Mouse (Mus musculus) ovary, postnatal 14 days (tissue): ENCODE measurements around the gene Ppp1r1c.

Experiments
- DNase-seq: peaks from one replicate; pipeline ENCODE4 v3.0.0; 2022; ENCODE audit warnings: low spot score

Gene Ppp1r1c

DNA sequence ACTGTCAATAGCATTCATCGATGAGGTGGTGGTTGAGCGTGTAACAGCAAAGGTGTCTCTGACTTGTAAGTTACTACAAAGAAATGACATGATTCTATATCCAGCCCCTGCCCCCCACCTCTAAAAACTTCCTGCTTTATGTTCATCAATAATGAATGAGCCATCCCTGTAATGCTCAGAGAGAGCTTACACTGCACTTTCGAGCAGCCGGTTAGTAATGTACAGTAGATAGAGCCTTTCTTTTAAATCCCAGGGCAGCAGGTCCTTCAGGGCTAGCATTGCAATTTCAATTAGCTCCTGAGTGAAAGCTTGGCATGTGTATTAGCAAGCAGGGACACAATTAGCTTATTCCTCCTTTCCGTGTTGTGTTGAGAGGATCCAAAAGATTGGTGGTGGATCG is at the start of gene Ppp1r1c:
TSS of gene Ppp1r1c (plus strand) at position 206 of the 400 bp plus-strand sequence.
- no peak for DNase-seq

GRCm38 (mm10) chr2:79660417-79661185 is 47.0 kb upstream of the Ppp1r1c start:
- no peak for DNase-seq

- DNase-seq: no peak
These were observed 46.0 kb upstream of the Ppp1r1c start for GRCm38 (mm10) chr2:79661486-79662104.

- DNase-seq: no peak
These were observed 42.9 kb upstream of the Ppp1r1c start for GRCm38 (mm10) chr2:79664532-79665286.

- DNase-seq: no peak
These were observed 42.1 kb upstream of the Ppp1r1c start for GRCm38 (mm10) chr2:79665492-79665891.

DNA sequence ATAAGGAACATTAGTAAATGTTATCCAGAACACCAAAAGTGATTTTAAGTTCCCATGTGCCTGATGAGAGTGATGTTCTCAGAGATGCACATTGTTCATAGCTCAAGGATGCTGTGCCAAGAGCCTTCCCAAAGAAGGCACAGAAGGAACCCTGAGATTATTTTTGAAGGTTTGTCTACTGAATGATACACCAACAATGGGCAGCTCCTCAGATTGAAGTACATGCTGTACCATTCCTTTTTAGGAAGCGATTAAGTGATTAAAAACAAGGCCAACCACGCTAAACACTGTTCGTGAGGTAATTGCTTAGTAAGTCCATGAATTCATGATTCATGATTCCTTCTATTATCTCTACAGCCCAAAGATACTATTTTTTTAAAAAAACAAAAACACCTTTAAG is 32.3 kb upstream of the Ppp1r1c start:
- no peak for DNase-seq

DNA sequence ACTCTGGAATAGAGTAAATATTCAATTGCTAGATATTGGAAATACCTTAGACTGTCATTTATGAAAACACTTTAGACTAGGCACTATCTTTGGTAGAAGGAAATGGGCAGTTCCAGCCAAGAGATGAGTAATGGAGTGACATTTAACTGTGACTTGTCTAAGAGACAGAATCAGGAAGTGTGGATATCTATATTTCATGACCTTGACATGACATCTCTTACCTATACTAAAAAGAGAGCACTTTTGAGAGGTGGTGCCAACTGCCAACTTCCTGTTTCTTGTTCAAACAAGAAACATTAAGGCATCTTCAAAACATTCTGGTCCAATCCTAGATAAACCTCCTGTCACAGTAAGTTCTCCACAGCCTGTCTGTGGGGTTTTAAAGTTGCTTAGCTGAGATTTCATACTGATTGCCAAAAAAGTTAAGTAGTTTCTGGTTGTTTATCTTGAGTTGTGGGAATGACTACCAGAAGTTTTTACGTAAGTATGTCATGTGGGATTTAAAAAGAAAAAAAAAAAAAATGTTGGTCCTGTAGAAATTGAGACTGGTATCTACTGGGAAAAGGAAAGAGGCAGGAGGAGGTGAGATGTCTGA is 29.8 kb upstream of the Ppp1r1c start:
- no peak for DNase-seq

DNA sequence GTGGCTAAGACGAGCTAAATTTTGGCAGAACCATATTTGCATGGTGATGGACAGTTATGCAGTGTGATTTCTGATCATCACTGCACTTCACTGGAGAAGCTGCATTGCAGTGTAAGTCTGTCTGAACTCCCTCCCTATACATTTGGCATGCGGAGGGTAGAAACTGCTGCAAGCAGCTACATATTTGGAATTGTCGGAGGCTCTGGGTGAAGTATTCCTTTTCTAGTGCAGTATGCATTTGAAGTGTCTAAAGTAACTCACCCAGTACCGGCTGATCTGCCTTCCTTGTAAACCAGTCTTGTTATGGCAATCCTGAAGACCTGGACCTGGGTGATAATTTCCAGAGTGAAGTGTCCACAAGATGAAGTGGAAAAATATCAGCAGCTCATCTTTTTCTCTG is 25.9 kb upstream of the Ppp1r1c start:
- DNase-seq: no peak

DNA sequence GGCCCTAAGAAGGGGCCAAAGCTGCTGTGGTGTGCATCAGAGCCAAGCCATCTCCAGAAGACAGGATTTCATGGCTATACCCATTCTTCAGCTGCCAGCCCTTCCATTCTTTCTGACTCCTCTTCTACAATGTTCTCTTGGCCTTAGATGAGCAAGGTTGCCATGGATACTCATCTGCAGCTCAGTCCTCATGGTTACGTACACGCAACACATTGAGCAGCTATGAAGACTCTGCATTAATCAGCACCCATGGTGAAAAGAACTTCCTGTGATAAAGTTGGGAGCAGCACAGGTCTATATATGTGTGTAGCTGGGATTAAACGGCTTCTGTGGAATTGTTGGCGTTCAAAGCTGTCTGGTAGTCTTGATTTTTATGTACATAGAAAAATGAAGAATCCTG is 24.3 kb upstream of the Ppp1r1c start:
- DNase-seq: no peak

GRCm38 (mm10) chr2:79690838-79691237 is 16.7 kb upstream of the Ppp1r1c start:
- no peak for DNase-seq

DNA sequence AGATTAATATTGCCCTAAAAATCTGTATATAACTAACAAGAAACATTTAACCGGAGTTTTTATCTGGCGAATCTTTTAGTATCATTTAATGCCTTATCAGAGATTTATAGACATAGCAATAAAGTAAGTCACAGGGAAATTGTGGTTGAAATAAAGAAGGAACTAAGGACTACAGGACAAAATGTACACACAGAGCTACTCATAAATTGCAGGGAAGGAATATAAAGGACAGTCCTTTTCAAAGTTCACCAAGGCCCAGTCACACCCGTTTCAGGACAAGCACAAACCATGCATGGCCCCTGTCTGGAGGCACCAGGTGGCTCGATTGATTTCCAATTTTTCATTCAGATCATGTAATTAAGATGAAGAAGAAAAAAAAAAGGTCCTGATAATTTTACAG is 12.4 kb upstream of the Ppp1r1c start:
- no peak for DNase-seq

- DNase-seq: no peak
These were observed 11.6 kb upstream of the Ppp1r1c start for GRCm38 (mm10) chr2:79695939-79696338.

DNA sequence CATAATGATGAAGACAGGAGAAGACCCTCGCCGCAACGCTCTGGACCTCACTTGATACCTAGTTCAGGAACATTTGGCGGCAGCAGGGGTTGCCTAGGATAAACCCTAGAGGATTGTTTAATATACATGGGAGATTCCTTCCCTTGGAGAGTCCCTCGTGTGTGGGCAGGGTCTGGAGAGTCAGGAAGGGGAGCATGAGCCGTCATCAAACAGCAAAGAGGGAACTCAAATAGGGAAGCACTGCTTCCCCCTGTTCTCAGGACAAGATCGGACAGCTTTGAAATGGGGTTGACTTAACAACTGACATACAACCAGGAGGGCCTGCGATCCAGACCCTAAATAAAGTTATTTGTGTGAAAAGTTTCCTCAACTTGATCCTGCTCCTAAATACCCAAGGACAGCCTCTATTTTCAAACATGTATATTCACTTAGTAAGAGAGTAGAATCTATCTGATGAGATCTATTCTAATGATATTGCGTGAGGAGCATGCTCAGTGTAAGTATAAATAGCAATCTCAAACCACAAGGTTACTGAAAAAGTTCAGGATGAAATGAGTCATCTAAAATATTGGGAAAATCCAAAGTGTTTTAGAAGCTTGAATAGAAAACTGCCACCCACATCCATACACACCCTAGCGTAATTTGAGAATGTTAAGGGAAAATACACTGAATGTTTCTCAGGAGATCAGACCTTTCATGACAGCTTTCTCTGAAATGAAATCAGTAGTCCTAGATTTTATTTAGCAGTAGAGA is 10.9 kb upstream of the Ppp1r1c start:
- no peak for DNase-seq

DNA sequence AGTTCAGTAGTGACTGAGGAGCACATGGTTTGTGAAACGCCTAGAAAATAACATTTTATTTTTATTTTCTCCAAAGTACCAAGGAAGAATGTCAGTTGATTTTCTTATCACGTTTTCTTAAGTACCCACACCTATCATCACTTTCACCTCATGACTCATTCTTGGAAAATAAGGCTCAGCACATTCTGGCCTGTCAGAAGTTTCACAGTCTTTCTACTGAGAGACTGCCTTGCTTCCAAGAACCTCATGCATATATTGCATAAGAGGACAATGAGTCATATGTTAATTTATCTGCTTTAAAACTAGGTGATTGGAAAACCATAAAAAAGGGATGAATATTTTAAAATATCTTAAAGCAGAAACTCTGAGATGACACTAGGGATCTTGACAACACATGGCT is 9.4 kb upstream of the Ppp1r1c start:
- no peak for DNase-seq

DNA sequence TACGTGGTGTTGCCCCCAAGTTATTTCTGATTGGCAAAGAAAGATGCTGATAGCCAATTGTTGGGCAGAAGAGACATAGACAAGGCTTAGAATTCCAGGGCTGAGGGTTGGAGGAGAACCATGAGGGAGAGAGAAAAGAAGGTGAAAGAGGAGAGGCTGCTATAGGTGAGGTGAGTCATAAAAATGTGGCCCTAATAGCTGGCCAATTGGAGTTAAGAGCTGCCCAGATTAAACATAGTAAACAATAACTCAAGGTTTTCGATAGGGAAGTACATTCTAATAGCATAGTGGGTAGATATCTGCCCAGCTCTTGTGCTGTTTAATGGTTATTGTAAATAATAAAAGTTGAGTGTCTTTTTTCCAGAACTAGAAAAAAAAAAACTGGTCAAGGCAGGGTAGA is 2.8 kb upstream of the Ppp1r1c start:
- DNase-seq: no peak

GRCm38 (mm10) chr2:79713662-79714091 is 6.1 kb downstream of the Ppp1r1c start:
- DNase-seq: no peak

- no peak for DNase-seq
These were observed 7.2 kb downstream of the Ppp1r1c start for GRCm38 (mm10) chr2:79714745-79715144.

DNA sequence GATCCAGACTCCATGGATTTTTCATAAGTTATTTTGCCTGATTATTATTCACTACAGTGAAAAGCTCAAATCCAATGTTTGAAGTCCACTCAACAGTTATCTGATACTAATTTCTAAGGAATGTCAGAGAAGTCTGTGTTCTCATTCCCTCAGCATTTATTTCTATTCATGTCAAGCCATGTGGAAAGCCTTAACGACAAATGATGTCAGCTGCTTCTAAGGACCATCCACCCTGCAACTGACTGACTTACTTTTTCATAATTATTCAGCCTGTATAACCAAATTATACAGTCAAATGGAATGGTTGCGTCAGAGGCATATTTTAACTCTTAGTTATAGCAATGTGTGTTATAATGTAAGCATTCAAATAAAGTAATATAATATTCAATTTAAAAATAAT is 8.3 kb downstream of the Ppp1r1c start:
- DNase-seq: no peak

DNA sequence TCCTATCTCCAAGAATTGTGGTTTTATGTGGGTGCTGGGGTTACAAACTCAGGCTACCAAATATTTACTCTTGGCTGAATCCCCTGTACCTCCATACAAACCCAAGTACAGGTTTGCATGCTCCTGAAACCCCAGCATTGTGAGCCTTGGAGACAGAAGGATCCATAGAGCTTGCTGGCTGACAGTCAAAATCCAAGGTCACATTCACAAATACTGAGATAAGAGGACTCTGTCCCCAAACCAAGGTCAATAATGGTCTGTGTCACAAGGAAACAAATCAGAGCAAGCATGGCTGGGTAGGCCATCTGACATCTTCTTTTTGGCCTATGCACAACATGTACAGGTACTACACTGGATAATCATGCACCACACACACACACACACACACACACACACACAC is 10.3 kb downstream of the Ppp1r1c start:
- no peak for DNase-seq

DNA sequence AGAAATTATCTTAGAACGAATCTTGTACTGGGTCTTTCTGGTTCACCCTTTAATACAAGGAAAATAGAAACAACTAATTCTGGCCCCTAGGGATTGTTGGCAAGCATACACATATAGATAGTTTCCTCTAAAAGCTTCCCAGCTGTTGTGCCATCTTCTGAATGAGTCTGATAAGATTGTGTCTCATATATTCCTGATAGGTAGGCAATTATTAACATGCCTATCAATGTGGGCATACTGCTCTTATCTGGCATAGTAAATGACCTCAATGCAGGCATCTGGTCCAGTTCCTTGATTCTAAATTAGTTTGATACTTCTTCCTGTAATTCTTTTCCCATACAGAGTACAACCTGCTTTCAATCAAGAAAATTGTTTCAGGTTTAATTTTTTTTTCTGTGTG is 14.8 kb downstream of the Ppp1r1c start:
- DNase-seq: no peak

- DNase-seq: no peak
These were observed 31.4 kb downstream of the Ppp1r1c start for GRCm38 (mm10) chr2:79738958-79739357.

GRCm38 (mm10) chr2:79741966-79742365 is 34.4 kb downstream of the Ppp1r1c start:
- no peak for DNase-seq
